ENCODE assay signal across 31 mouse cellular contexts in genomic region chr6:80733416-80733815, GRCm38 (mm10).
"Had no signal": no experiment of that assay in that cellular context is flagged by ENCODE, and none has a peak within 500 bp of the region (broad histone marks: within the 10 kb centered on the region; RNA-seq: fewer than 3 reads in every experiment).

No protein-coding gene starts in this region.

- H3K9ac ChIP-seq: limb, embryonic 12.5 days; limb, embryonic 13.5 days; limb, embryonic 15.5 days; liver, embryonic 12.5 days; liver, embryonic 13.5 days; liver, embryonic 14.5 days; liver, embryonic 15.5 days; liver, postnatal 0 days; lung, embryonic 14.5 days; lung, embryonic 15.5 days; midbrain, embryonic 12.5 days; midbrain, embryonic 13.5 days; midbrain, embryonic 15.5 days had no signal

- H3K4me3 ChIP-seq: limb, embryonic 10.5 days; limb, embryonic 12.5 days; limb, embryonic 13.5 days; limb, embryonic 15.5 days; liver, embryonic 12.5 days; liver, embryonic 13.5 days; liver, embryonic 15.5 days; lung, embryonic 15.5 days; megakaryocyte, embryonic 14.5 days; midbrain, embryonic 10.5 days; midbrain, embryonic 12.5 days; midbrain, embryonic 13.5 days; midbrain, embryonic 15.5 days; myocyte had no signal

- H3K36me3 ChIP-seq: limb, embryonic 10.5 days; limb, embryonic 12.5 days; limb, embryonic 13.5 days; limb, embryonic 15.5 days; liver, embryonic 12.5 days; liver, embryonic 13.5 days; liver, embryonic 15.5 days; lung, embryonic 15.5 days; midbrain, embryonic 10.5 days; midbrain, embryonic 12.5 days; midbrain, embryonic 13.5 days; midbrain, embryonic 15.5 days had no signal

- H3K27ac ChIP-seq: limb, embryonic 10.5 days; limb, embryonic 12.5 days; limb, embryonic 13.5 days; limb, embryonic 15.5 days; liver, embryonic 12.5 days; liver, embryonic 13.5 days; liver, embryonic 14.5 days; liver, embryonic 15.5 days; lung, embryonic 15.5 days; macrophage; midbrain, embryonic 10.5 days; midbrain, embryonic 12.5 days; midbrain, embryonic 13.5 days; midbrain, embryonic 15.5 days had no signal

- DNase-seq: left cerebral cortex, postnatal 4 days; liver; liver, embryonic 13.5 days; liver, postnatal 0 days; lung, adult 18-20 months; lung, adult 2 months; lung, embryonic 14.5 days; lung, postnatal 10 days; lung, postnatal 14 days; lung, postnatal 36 days; lung, postnatal 4 days; midbrain, embryonic 14.5 days had no signal

- H3K9me3 ChIP-seq: limb, embryonic 10.5 days; limb, embryonic 12.5 days; limb, embryonic 13.5 days; limb, embryonic 15.5 days; liver, embryonic 12.5 days; liver, embryonic 13.5 days; liver, embryonic 15.5 days; lung, embryonic 15.5 days; megakaryocyte, embryonic 14.5 days; midbrain, embryonic 10.5 days; midbrain, embryonic 12.5 days; midbrain, embryonic 13.5 days; midbrain, embryonic 15.5 days had no signal

- ATAC-seq: liver, embryonic 12.5 days; liver, postnatal 0 days; lung, postnatal 0 days; midbrain, embryonic 13.5 days; midbrain, embryonic 15.5 days; midbrain, embryonic 16.5 days had no signal

- H3K4me2 ChIP-seq: limb, embryonic 12.5 days; limb, embryonic 13.5 days; limb, embryonic 15.5 days; liver, embryonic 11.5 days; liver, embryonic 12.5 days; liver, embryonic 13.5 days; liver, embryonic 15.5 days; lung, embryonic 14.5 days; lung, embryonic 15.5 days; midbrain, embryonic 11.5 days; midbrain, embryonic 12.5 days; midbrain, embryonic 13.5 days; midbrain, embryonic 15.5 days had no signal

- H3K27me3 ChIP-seq: limb, embryonic 12.5 days; limb, embryonic 13.5 days; limb, embryonic 15.5 days; liver, embryonic 12.5 days; liver, embryonic 13.5 days; liver, embryonic 15.5 days; lung, embryonic 15.5 days; megakaryocyte, embryonic 14.5 days; midbrain, embryonic 12.5 days; midbrain, embryonic 13.5 days; midbrain, embryonic 15.5 days had no signal

- H3K4me1 ChIP-seq: limb, embryonic 10.5 days; limb, embryonic 12.5 days; limb, embryonic 13.5 days; limb, embryonic 15.5 days; liver, embryonic 12.5 days; liver, embryonic 13.5 days; liver, embryonic 15.5 days; lung, embryonic 15.5 days; megakaryocyte, embryonic 14.5 days; midbrain, embryonic 10.5 days; midbrain, embryonic 12.5 days; midbrain, embryonic 13.5 days; midbrain, embryonic 15.5 days had no signal
